Mouse (Mus musculus) forebrain, embryonic 14.5 days (tissue): ENCODE results near the gene Kmt2b. TPM values are rescaled to one million over a fixed set of nuclear protein-coding genes. Genes with fewer than 3 reads are reported as not detected.

ENCODE experiments used
- ATAC-seq: fragments of 200-750 bp; cut with Nextera tagmentation; 2 replicates; pipeline ENCODE4 v1.8.0; 2017; ENCODE audit warnings: mild to moderate bottlenecking, moderate library complexity
- DNase-seq: peaks from one replicate; pipeline ENCODE4 v3.0.0-alpha.2; 2015; ENCODE audit warnings: low spot score
- H3K27ac ChIP-seq: fragments of 300-500 bp; sonication (generic); 2 replicates; pipeline ENCODE4 v1.5.1; 2014; ENCODE audit warnings: low read depth, mild to moderate bottlenecking, control low read depth, low read length, moderate library complexity
- H3K27me3 ChIP-seq: fragments of 300-500 bp; sonication (generic); replicated peaks from 2 replicates; pipeline ENCODE4 v1.6.1; 2014; ENCODE audit warnings: low read length, control low read depth, mixed read lengths; ENCODE audit not compliant: control insufficient read depth, insufficient read depth
- H3K36me3 ChIP-seq: fragments of 300-500 bp; sonication (generic); 2 replicates; pipeline ENCODE4 v1.6.1; 2014; ENCODE audit warnings: low read length, control low read depth; ENCODE audit not compliant: control insufficient read depth, insufficient read depth
- H3K4me1 ChIP-seq: fragments of 300-500 bp; sonication (generic); 2 replicates; pipeline ENCODE4 v1.6.1; 2014; ENCODE audit warnings: antibody characterized with exemption, low read length, control low read depth; ENCODE audit not compliant: control insufficient read depth, insufficient read depth
- H3K4me2 ChIP-seq: fragments of 300-500 bp; sonication (generic); 2 replicates; pipeline ENCODE4 v1.6.1; 2014; ENCODE audit warnings: mild to moderate bottlenecking, control low read depth, low read length
- H3K4me3 ChIP-seq: fragments of 300-500 bp; sonication (generic); 2 replicates; pipeline ENCODE4 v1.5.1; 2014; ENCODE audit warnings: low read depth, low read length, control low read depth
- H3K9ac ChIP-seq: fragments of 300-500 bp; sonication (generic); 2 replicates; pipeline ENCODE4 v1.6.1; 2014; ENCODE audit warnings: mild to moderate bottlenecking, low read length, control low read depth, moderate library complexity
- H3K9me3 ChIP-seq: fragments of 300-500 bp; sonication (generic); replicated peaks from 2 replicates; pipeline ENCODE4 v1.6.1; 2016; ENCODE audit warnings: low read length, control low read depth, mixed read lengths; ENCODE audit not compliant: control insufficient read depth
- WGBS: fragments of 180-500 bp; shearing (Covaris S2); extraction: QIAGEN DNeasy Blood & Tissue Kit; methylation state at CpG from one replicate; pipeline ENCODE4 v1.1.7; 2014; 5-methylcytosine and 5-hydroxymethylcytosine counted together
- polyA plus RNA-seq: library from polyadenylated mRNA; unstranded; fragments of >200 nt; fragmentation: Nextera tagmentation; extraction: Ambion mirVana; gene quantifications from 2 replicates; pipeline ENCODE4 v1.2.1, GENCODE M21; 2014

Gene Kmt2b
- polyA plus RNA-seq, 1 experiment from 2014 or later = 8.7 TPM

DNA sequence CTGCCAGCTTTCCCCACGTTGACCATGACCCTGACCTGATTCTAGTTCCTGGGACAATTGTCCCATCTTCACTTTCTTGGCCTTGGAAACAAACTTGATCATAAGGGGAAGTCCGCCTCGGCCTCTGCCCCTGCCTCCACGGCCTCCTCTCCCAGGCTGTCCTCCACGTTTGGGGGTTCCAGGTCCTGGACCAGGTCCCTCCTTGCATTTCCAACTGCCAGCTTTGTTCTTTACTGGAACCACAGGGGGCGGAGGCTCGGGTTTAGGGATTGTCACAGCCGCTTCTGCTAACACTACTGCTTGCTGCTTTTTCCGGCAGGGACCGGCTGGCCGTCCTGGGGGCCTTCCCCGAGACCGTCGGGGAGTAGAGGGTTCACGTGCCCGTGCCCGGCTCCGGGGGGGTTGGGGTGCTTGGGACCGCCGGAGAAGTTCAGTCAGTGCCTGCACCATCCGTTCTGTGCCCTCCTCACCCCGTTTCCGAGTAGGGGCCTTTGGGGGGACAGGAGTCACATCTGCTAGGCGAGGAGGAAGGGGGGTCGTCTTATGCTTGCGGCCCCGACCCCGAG is 2.0 kb downstream of the Kmt2b start:
- Histone ChIP-seq H3K27ac (no peak overlapping the region), H3K36me3 (peaks cover 55% of the 10 kb centered on the region), H3K4me1 (peaks cover 7% of the 10 kb centered on the region), H3K27me3 (no peaks in the 10 kb centered on the region), H3K4me3 (no peak overlapping the region), H3K4me2 (peak overlapping the region; percentile 95), H3K9me3 (no peaks in the 10 kb centered on the region), H3K9ac (peak overlapping the region; percentile 97)
- ATAC-seq = no peak
- no peak for DNase-seq
- 89% methylated on average over 28 of the region's 28 CpGs for whole genome bisulfite sequencing

DNA sequence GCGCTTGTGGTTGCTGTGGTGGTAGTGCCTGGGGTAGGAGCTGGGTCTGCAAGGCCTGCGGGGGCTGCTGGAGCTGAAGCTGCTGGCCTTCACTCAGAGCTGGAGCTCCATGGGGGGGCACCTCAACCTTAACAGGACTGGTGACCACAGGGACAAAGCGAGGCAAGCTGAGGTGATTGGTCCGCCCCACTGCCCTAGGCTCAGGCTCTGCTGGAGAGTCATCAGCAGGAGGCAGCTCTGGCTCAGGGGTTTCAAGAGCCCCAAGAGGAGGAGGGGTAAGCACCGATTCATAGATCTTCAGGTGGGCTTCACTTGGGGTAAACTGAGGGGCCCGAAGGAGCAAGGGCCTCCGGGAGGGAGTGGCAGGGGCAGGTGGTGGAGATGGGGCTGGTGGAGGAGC is 3.4 kb downstream of the Kmt2b start:
- peaks cover 7% of the 10 kb centered on the region for H3K4me1 ChIP-seq
- no peaks in the 10 kb centered on the region for H3K9me3 ChIP-seq
- H3K4me2 ChIP-seq = no peak overlapping the region
- peaks cover 69% of the 10 kb centered on the region for H3K36me3 ChIP-seq
- DNase-seq = no peak
- H3K9ac ChIP-seq = no peak overlapping the region
- no peak for ATAC-seq
- 96% methylated on average over 7 of the region's 7 CpGs for WGBS
- H3K27ac ChIP-seq = no peak overlapping the region
- no peak overlapping the region for H3K4me3 ChIP-seq
- no peaks in the 10 kb centered on the region for H3K27me3 ChIP-seq

DNA sequence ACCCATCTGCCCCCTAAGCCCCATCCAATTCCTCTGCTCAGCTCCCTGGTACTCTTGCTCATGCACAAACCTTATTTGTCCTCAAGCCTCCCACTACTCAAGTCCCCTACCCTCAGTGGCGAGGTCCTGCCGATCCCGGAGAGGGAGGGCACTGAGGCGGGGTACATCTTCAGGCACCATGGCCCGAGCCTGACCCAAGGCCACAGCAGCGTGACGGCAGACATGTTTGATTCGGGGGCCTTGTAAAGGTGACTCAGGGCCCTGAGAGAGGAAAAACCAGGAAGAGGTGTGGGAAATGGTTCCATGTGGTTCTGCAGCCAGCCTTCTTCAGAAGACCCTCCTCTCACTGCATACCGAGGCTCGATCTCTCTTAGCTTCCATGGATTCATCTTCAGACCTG is 4.2 kb downstream of the Kmt2b start:
- Histone ChIP-seq H3K4me1 (peaks cover 7% of the 10 kb centered on the region), H3K36me3 (peaks cover 77% of the 10 kb centered on the region), H3K4me2 (no peak overlapping the region), H3K9me3 (no peaks in the 10 kb centered on the region), H3K4me3 (no peak overlapping the region), H3K27ac (no peak overlapping the region), H3K27me3 (no peaks in the 10 kb centered on the region), H3K9ac (no peak overlapping the region)
- 96% methylated on average over 10 of the region's 10 CpGs for WGBS
- DNase-seq (no peak), ATAC-seq (no peak)

DNA sequence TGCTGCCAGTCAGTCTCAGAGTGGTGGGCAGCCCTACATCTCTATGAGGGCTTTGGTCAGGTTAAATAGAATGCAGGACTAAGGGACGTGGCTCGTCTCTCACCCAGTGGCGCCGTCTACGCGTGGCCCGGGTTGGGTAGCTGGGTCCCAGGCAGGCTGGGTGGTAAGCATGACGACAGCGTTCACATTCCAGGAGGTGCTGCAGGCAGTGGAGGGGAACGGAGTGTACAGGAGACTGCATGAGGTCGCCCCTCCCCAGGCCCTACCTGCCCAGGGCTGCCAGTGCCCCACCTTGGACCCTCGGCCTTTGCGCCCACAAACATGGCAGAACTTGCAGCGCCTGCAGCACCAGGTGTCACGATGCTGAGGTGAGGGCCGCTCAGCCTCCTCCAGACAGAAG is 7.0 kb downstream of the Kmt2b start:
- WGBS = 94% methylated on average over 16 of the region's 16 CpGs
- DNase-seq = no peak
- Histone ChIP-seq H3K27me3 (no peaks in the 10 kb centered on the region), H3K9me3 (no peaks in the 10 kb centered on the region), H3K4me3 (no peak overlapping the region), H3K4me2 (no peak overlapping the region), H3K9ac (no peak overlapping the region), H3K27ac (no peak overlapping the region), H3K4me1 (no peaks in the 10 kb centered on the region), H3K36me3 (peaks cover 100% of the 10 kb centered on the region)
- no peak for ATAC-seq

DNA sequence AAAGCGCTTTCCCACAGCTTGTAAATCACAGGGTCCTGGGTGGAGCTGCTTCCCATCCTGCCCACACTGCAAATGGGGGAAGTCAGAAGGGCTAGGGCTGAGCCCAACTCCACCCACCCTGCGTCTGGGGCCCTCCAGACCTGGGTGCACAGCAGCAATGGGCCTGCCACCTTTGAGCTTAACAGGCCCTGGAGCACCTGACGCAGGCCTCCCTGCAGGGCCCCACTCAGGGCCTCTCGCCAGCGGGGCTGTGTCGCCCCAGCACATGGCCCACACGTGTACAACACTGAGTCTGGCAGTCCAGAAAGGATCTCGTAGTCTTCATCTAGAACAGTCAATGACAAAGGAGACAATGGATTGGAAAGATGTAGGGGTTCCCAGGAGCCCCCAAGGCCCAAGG is 8.6 kb downstream of the Kmt2b start:
- no peaks in the 10 kb centered on the region for H3K27me3 ChIP-seq
- DNase-seq (no peak), ATAC-seq (no peak)
- H3K36me3 ChIP-seq = peaks cover 100% of the 10 kb centered on the region
- H3K4me3 ChIP-seq = no peak overlapping the region
- no peaks in the 10 kb centered on the region for H3K9me3 ChIP-seq
- 94% methylated on average over 8 of the region's 8 CpGs for WGBS
- H3K9ac ChIP-seq = no peak overlapping the region
- H3K4me2 ChIP-seq = no peak overlapping the region
- no peaks in the 10 kb centered on the region for H3K4me1 ChIP-seq
- H3K27ac ChIP-seq = no peak overlapping the region

DNA sequence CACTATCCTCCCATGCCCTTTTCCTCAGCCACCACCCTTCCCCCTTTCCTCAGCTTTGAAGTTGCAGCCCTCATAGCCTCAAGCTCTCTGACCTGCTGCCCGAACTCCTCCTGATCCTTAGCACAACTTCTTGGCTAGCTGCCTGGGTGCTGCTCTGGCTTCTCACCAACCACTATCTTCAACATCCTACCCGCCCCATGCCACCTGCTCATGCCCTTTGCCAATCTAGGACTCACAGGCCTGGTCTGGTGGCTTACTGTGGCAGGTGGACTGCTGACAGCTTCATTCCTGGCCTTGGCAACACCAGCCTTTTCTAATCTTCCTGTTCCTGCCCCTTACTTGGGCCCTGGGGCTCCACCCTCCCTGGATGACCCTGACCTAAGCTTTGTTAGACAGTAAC is 15.6 kb downstream of the Kmt2b start:
- no peaks in the 10 kb centered on the region for H3K4me1 ChIP-seq
- H3K27ac ChIP-seq = no peak overlapping the region
- DNase-seq = no peak
- no peaks in the 10 kb centered on the region for H3K27me3 ChIP-seq
- H3K4me2 ChIP-seq = no peak overlapping the region
- 89% methylated on average over 2 of the region's 2 CpGs for WGBS
- H3K9me3 ChIP-seq = no peaks in the 10 kb centered on the region
- H3K4me3 ChIP-seq = no peak overlapping the region
- peaks cover 98% of the 10 kb centered on the region for H3K36me3 ChIP-seq
- ATAC-seq = no peak
- H3K9ac ChIP-seq = no peak overlapping the region

DNA sequence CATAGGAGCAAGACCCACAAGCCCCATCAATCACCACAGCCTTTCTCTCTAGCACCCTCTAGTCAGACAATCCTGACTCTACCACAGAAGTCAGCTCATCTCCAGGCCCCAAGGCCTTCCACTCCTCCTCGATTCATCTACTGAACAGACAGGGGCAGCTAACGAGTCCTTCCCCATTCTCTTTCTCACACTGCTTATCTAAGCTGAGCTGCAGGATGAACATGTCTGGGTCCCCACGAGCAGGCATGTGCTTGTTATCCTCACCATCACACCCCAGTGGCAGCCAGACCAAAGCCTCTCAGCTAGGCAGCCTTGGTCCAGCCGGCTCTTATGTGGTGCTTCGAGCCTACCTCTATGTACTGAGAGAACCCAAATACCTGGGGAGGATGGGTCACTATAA is 16.1 kb downstream of the Kmt2b start:
- ATAC-seq (no peak), DNase-seq (no peak)
- Histone ChIP-seq H3K27me3 (no peaks in the 10 kb centered on the region), H3K4me3 (no peak overlapping the region), H3K4me2 (no peak overlapping the region), H3K36me3 (peaks cover 96% of the 10 kb centered on the region), H3K4me1 (no peaks in the 10 kb centered on the region), H3K9me3 (no peaks in the 10 kb centered on the region), H3K9ac (no peak overlapping the region), H3K27ac (no peak overlapping the region)
- 82% methylated on average over 5 of the region's 5 CpGs for WGBS

DNA sequence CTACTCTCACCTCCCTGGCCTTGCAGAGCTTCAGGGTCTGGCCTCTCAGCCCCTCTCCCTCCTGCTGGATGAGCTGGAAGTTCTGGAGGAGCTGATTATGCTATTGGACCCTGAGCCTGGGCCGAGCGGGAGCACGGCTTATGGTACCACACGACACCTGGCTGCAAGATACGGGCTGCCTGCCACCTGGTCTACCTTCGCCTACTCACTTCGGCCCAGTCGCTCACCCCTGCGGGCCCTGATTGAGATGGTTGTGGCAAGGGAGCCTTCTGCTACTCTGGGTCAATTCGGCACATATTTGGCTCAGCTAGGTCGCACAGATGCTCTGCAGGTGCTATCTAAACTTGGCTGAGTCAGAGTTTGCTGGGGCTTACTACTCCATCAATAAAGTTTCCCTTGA is 21.0 kb downstream of the Kmt2b start:
- H3K4me3 ChIP-seq = no peak overlapping the region
- 89% methylated on average over 11 of the region's 11 CpGs for WGBS

DNA sequence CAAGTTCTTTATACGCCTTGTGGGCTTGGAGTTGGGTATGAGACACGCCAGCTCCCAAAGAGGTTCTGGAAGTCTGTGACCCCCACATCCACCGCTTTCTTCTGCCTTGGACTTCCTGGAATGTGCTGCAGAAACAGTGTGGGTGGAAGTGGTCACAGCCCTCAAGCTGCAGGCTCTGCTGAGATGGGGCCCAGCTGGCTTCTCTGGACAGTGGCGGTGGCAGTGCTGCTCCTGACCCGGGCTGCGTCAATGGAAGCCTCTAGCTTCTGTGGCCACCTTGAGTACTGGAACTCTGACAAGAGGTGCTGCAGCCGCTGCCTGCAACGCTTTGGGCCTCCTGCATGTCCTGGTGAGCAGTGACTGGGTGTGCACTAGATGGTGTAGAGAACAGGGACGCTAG is 22.5 kb downstream of the Kmt2b start:
- peaks cover 67% of the 10 kb centered on the region for H3K36me3 ChIP-seq
- H3K9me3 ChIP-seq = no peaks in the 10 kb centered on the region
- WGBS = 91% methylated on average over 9 of the region's 9 CpGs
- H3K27me3 ChIP-seq = no peaks in the 10 kb centered on the region
- H3K27ac ChIP-seq = no peak overlapping the region
- DNase-seq (no peak), ATAC-seq (no peak)
- H3K9ac ChIP-seq = no peak overlapping the region
- H3K4me3 ChIP-seq = no peak overlapping the region
- no peak overlapping the region for H3K4me2 ChIP-seq
- peaks cover 4% of the 10 kb centered on the region; the same call in 1 of the 2 replicates for H3K4me1 ChIP-seq

More for the DNA sequence above, 21.0 kb downstream of the Kmt2b start:
- Histone ChIP-seq H3K9me3 (no peaks in the 10 kb centered on the region), H3K27me3 (no peaks in the 10 kb centered on the region), H3K27ac (no peak overlapping the region), H3K4me1 (peaks cover 4% of the 10 kb centered on the region; the same call in 1 of the 2 replicates), H3K9ac (no peak overlapping the region), H3K36me3 (peaks cover 76% of the 10 kb centered on the region), H3K4me2 (no peak overlapping the region)
- ATAC-seq = no peak
- DNase-seq = no peak
